Mouse (Mus musculus): ENCODE measurements around the gene Lmtk3. TPM values are rescaled to one million over a fixed set of nuclear protein-coding genes. Genes with fewer than 3 reads are reported as not detected.

Lmtk3 gene
- polyA plus RNA-seq (2014; fragmentation: Nextera tagmentation; extraction: Ambion mirVana) = 20.9 and 23.6 TPM in 2 replicates

DNA sequence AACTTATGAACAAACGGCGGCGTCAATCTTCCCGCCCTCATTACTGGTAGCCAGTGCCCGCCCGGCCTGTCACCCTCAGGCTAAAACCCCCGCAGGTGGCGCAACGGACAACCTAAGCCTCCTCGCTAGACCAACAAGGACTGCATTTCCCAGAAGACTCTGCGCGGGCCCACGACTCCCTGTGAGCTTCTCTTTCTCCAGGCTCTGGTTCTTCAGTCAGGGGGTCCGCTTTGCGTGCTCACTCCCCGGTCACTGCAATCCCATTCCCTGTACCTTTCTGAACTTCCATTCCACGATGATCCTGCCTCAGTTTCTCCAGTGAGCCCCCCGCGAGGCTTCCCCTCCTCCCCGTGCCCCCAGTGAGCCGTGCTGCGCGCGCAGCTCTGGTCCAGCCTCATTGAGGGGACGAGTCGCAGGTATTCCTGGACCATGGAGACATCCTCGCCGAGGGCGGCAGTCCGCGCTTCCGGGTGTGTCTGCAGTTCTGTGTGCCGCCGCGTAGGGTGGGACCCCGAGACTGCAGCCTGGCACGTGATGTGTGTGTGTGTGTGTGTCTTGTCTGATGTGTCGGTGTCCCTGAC lies at the start of gene Lmtk3:
Gene Lmtk3 (plus strand): TSS at position 228 of the 581 bp plus-strand sequence.
- H3K27ac ChIP-seq = peak within 1 kb of the TSS; percentile 99
- H3K36me3 ChIP-seq (replicated peaks; ENCODE audit: control insufficient read depth, insufficient read depth) = peaks cover 15% of the 10 kb centered on the region
- H3K4me3 ChIP-seq (replicated peaks; ENCODE audit: low read length) = peak within 1 kb of the TSS; percentile 85
- ATAC-seq (ENCODE audit: low FRiP score) (peak; percentile 54), DNase-seq (ENCODE audit: low spot score) (peak; percentile 74)
- H3K4me1 ChIP-seq (replicated peaks; ENCODE audit: control insufficient read depth, insufficient read depth, low read length) = peaks cover 21% of the 10 kb centered on the region
- no peaks in the 10 kb centered on the region for H3K9me3 ChIP-seq (ENCODE audit: control insufficient read depth, low read length)
- H3K9ac ChIP-seq = peak within 1 kb of the TSS; percentile 96
- WGBS = 0% methylated on average over 38 of the region's 38 CpGs
- H3K4me2 ChIP-seq (replicated peaks) = peak within 1 kb of the TSS; percentile 68
- no peaks in the 10 kb centered on the region for H3K27me3 ChIP-seq (ENCODE audit: control insufficient read depth, insufficient read depth, low read length)

DNA sequence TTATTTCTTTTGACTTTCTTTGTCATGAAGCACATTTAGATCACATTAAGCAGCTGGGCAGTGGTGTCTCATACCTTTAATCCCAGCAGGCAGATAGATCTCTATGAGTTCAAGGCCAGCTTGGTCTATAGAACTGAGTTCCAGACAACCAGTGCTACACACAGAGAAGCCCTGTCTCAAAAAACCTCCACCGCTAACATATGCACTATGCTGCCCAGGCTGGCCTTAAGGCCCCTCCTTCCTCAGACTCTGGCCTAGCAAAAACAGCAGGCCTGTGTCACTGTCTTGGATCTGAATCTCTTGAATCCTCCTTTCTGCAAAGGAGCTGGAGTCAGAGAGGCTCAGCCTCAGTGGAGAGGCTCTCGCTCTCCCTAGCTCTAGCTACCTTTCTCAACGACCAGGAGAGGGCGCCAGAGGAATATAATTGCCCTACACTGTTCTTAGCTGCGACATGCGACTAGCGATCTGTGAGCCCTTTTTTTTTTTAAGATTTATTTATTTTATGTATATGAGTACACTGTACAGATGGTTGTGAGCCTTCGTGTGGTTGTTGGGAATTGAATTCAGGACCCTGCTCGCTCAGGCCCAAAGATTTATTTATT lies 44.3 kb upstream of the Lmtk3 start:
- Histone ChIP-seq H3K9ac (no peak overlapping the region), H3K4me2 (replicated peaks) (no peak overlapping the region), H3K27ac (no peak overlapping the region), H3K9me3 (ENCODE audit: control insufficient read depth, low read length) (no peaks in the 10 kb centered on the region), H3K4me1 (replicated peaks; ENCODE audit: control insufficient read depth, insufficient read depth, low read length) (no peaks in the 10 kb centered on the region), H3K27me3 (ENCODE audit: control insufficient read depth, insufficient read depth, low read length) (no peaks in the 10 kb centered on the region), H3K36me3 (replicated peaks; ENCODE audit: control insufficient read depth, insufficient read depth) (no peaks in the 10 kb centered on the region), H3K4me3 (replicated peaks; ENCODE audit: low read length) (no peak overlapping the region)
- DNase-seq (ENCODE audit: low spot score) (peak; percentile 88), ATAC-seq (ENCODE audit: low FRiP score) (peak; percentile 82; the same call in 1 of the 2 replicates)
- WGBS = 6% methylated on average over 9 of the region's 9 CpGs

DNA sequence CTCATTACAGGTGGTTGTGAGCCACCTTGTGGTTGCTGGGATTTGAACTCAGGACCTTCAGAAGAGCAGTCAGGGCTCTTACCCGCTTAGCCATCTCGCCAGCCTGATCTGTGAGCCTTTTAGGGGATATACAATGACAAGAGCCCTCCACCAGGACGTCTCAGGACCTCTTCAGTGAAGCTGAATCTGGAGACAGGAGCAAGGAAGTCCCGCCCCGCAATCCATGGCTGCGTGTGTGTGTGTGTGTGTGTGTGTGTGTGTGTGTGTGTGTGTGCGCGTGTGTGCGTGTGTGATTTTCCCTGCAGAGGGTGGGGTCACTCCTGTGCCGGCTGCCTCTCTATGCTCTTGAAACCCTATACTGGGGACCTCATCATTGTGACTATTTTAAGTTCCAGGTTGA lies 43.7 kb upstream of the Lmtk3 start:
- Histone ChIP-seq H3K36me3 (replicated peaks; ENCODE audit: control insufficient read depth, insufficient read depth) (no peaks in the 10 kb centered on the region), H3K4me1 (replicated peaks; ENCODE audit: control insufficient read depth, insufficient read depth, low read length) (no peaks in the 10 kb centered on the region), H3K9me3 (ENCODE audit: control insufficient read depth, low read length) (no peaks in the 10 kb centered on the region), H3K9ac (no peak overlapping the region), H3K27me3 (ENCODE audit: control insufficient read depth, insufficient read depth, low read length) (no peaks in the 10 kb centered on the region), H3K27ac (no peak overlapping the region), H3K4me3 (replicated peaks; ENCODE audit: low read length) (no peak overlapping the region), H3K4me2 (replicated peaks) (no peak overlapping the region)
- 67% methylated on average over 10 of the region's 10 CpGs for WGBS
- DNase-seq (ENCODE audit: low spot score) (no peak), ATAC-seq (ENCODE audit: low FRiP score) (no peak)

DNA sequence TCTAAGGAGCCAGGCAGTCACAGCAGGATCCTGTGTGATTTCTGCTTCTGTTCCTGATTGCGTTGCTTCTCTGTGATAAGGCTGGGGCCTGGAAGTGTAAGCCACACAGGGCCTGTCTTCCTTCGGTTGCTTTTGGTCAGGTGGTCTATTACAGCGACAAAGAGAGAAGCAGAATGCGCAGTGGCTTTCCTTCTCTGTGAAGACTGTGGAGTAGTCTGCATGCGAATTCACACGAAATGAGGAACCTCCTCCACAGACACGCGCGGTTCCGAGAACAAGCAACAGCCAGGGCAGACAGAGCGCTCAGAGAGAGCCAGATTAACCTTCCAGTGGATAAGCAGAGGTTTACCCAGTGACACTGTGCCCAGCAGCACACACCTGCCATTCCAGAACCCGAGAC lies 42.2 kb upstream of the Lmtk3 start:
- WGBS = 84% methylated on average over 12 of the region's 12 CpGs
- DNase-seq (ENCODE audit: low spot score) (no peak), ATAC-seq (ENCODE audit: low FRiP score) (no peak)
- Histone ChIP-seq H3K4me2 (replicated peaks) (no peak overlapping the region), H3K27me3 (ENCODE audit: control insufficient read depth, insufficient read depth, low read length) (no peaks in the 10 kb centered on the region), H3K27ac (no peak overlapping the region), H3K36me3 (replicated peaks; ENCODE audit: control insufficient read depth, insufficient read depth) (no peaks in the 10 kb centered on the region), H3K9ac (no peak overlapping the region), H3K9me3 (ENCODE audit: control insufficient read depth, low read length) (no peaks in the 10 kb centered on the region), H3K4me1 (replicated peaks; ENCODE audit: control insufficient read depth, insufficient read depth, low read length) (no peaks in the 10 kb centered on the region), H3K4me3 (replicated peaks; ENCODE audit: low read length) (no peak overlapping the region)

DNA sequence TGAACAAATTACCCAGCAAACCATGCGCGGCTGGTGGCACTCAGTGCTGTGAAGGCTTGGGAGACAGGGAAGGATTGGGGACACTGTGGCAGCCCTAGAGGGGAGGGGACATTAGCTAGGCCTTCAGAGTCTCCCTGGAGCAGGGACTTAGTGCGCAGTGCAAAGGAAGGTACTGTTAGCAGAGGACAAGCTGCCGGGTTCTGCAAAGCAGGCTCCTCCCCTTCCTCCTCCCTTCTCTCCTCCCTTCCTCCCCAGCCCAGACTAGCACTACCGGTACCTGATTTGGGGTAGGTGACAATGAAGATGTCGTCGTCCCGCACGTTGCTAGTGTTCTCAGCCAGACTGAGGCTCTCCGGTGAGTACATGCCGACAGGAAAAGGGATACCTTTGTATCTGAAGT lies 41.8 kb upstream of the Lmtk3 start:
- DNase-seq (ENCODE audit: low spot score) (no peak), ATAC-seq (ENCODE audit: low FRiP score) (no peak)
- Histone ChIP-seq H3K27ac (no peak overlapping the region), H3K4me1 (replicated peaks; ENCODE audit: control insufficient read depth, insufficient read depth, low read length) (no peaks in the 10 kb centered on the region), H3K27me3 (ENCODE audit: control insufficient read depth, insufficient read depth, low read length) (no peaks in the 10 kb centered on the region), H3K4me2 (replicated peaks) (peak overlapping the region; percentile 18; the same call in 1 of the 2 replicates), H3K9ac (no peak overlapping the region; the same call in 1 of the 2 replicates), H3K9me3 (ENCODE audit: control insufficient read depth, low read length) (no peaks in the 10 kb centered on the region), H3K36me3 (replicated peaks; ENCODE audit: control insufficient read depth, insufficient read depth) (no peaks in the 10 kb centered on the region), H3K4me3 (replicated peaks; ENCODE audit: low read length) (no peak overlapping the region)
- WGBS = 37% methylated on average over 11 of the region's 11 CpGs

DNA sequence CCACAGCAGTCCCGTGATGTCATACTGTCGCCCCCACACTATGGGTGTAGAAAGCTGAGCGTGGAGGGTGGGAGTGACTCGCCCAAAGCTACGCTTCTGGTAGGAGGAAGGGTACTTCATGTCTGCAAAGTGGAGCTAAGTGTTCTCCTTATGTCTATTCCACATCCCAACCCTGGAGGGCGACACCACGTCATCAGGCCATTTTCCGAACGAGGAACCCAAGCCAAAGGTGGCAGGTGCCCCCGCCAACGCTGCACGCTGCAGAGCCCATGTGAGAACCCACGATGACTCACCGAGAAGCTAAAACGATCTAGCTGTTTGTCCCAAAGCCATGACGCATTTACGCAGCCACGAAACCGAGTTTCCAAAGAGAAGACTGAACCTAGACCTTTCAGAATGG lies 41.2 kb upstream of the Lmtk3 start:
- Histone ChIP-seq H3K27ac (no peak overlapping the region), H3K4me1 (replicated peaks; ENCODE audit: control insufficient read depth, insufficient read depth, low read length) (no peaks in the 10 kb centered on the region), H3K27me3 (ENCODE audit: control insufficient read depth, insufficient read depth, low read length) (no peaks in the 10 kb centered on the region), H3K9ac (no peak overlapping the region), H3K9me3 (ENCODE audit: control insufficient read depth, low read length) (no peaks in the 10 kb centered on the region), H3K4me2 (replicated peaks) (peak overlapping the region; percentile 18; the same call in 1 of the 2 replicates), H3K4me3 (replicated peaks; ENCODE audit: low read length) (no peak overlapping the region), H3K36me3 (replicated peaks; ENCODE audit: control insufficient read depth, insufficient read depth) (no peaks in the 10 kb centered on the region)
- DNase-seq (ENCODE audit: low spot score) = no peak
- ATAC-seq (ENCODE audit: low FRiP score) = no peak
- 42% methylated on average over 19 of the region's 19 CpGs for WGBS

DNA sequence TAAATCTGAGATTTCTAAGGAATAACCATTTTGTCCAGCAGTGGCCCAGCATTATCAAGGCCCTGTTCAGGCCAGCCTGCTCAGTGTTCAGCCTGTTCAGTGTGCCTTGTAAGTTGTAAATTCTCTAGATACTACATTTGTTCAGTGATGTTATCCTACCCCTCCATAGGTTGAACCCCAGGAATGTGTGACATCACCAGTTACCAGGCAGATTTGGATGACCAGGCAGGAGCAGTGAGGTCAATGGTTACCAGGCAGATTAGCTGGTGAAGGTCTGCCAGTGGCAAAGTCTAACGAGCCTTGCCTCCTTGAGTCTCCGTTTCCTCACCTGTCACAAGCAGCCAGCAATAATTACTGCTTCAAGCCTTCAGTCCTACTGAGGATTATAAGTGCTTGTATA lies 39.2 kb upstream of the Lmtk3 start:
- no peaks in the 10 kb centered on the region for H3K9me3 ChIP-seq (ENCODE audit: control insufficient read depth, low read length)
- no peak overlapping the region for H3K27ac ChIP-seq
- H3K9ac ChIP-seq = no peak overlapping the region
- no peak overlapping the region for H3K4me3 ChIP-seq (replicated peaks; ENCODE audit: low read length)
- H3K4me1 ChIP-seq (replicated peaks; ENCODE audit: control insufficient read depth, insufficient read depth, low read length) = no peaks in the 10 kb centered on the region; the same call in 1 of the 2 replicates
- 50% methylated on average over 2 of the region's 2 CpGs for WGBS
- ATAC-seq (ENCODE audit: low FRiP score) (no peak), DNase-seq (ENCODE audit: low spot score) (peak; percentile 60)
- H3K27me3 ChIP-seq (ENCODE audit: control insufficient read depth, insufficient read depth, low read length) = no peaks in the 10 kb centered on the region
- no peaks in the 10 kb centered on the region for H3K36me3 ChIP-seq (replicated peaks; ENCODE audit: control insufficient read depth, insufficient read depth)
- no peak overlapping the region for H3K4me2 ChIP-seq (replicated peaks)

DNA sequence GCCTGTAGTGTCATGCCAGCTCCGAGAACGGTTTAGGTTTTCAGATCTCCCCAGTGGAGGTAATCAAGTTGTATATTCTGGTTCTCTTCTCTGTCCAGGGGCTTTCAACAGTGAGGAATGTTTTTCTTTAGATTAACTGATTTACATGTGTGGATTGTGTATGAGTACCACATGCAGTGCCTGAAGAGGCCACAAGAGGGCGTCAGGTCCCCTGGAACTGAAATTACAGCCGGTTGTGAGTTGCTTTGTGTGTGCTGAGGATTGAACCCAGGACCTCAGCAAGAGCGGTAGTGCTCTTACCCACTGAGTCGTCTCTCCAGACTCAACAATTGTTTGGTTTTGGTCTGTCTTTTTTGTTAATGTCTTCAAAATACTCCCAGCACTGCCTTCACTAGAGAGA lies 37.0 kb upstream of the Lmtk3 start:
- no peak overlapping the region for H3K9ac ChIP-seq
- DNase-seq (ENCODE audit: low spot score) = no peak
- no peak for ATAC-seq (ENCODE audit: low FRiP score)
- 65% methylated on average over 6 of the region's 6 CpGs for WGBS
- no peaks in the 10 kb centered on the region for H3K36me3 ChIP-seq (replicated peaks; ENCODE audit: control insufficient read depth, insufficient read depth)
- H3K4me2 ChIP-seq (replicated peaks) = no peak overlapping the region
- H3K4me3 ChIP-seq (replicated peaks; ENCODE audit: low read length) = no peak overlapping the region
- H3K9me3 ChIP-seq (ENCODE audit: control insufficient read depth, low read length) = no peaks in the 10 kb centered on the region
- H3K27me3 ChIP-seq (ENCODE audit: control insufficient read depth, insufficient read depth, low read length) = no peaks in the 10 kb centered on the region
- H3K4me1 ChIP-seq (replicated peaks; ENCODE audit: control insufficient read depth, insufficient read depth, low read length) = no peaks in the 10 kb centered on the region; the same call in 1 of the 2 replicates
- no peak overlapping the region for H3K27ac ChIP-seq

DNA sequence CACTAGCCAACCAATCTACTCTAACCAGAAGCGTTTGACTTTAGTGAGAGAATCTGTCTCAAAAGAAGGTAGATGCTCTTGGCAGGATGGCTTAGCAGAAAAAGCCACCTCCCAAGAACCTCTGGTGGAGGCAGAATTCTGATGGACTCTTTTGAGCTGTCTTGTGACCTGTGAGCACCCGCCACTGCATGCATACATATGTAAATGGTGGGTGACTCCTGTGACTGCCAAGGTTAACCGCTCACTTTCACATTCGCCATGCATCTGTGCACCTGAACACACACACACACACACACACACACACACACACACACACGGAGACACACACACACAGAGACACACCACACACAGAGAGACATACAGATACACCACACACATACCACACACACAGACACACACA lies 36.1 kb upstream of the Lmtk3 start:
- Histone ChIP-seq H3K4me3 (replicated peaks; ENCODE audit: low read length) (no peak overlapping the region), H3K4me2 (replicated peaks) (no peak overlapping the region), H3K4me1 (replicated peaks; ENCODE audit: control insufficient read depth, insufficient read depth, low read length) (no peaks in the 10 kb centered on the region; the same call in 1 of the 2 replicates), H3K36me3 (replicated peaks; ENCODE audit: control insufficient read depth, insufficient read depth) (no peaks in the 10 kb centered on the region), H3K9ac (no peak overlapping the region), H3K27me3 (ENCODE audit: control insufficient read depth, insufficient read depth, low read length) (no peaks in the 10 kb centered on the region), H3K9me3 (ENCODE audit: control insufficient read depth, low read length) (no peaks in the 10 kb centered on the region), H3K27ac (no peak overlapping the region)
- ATAC-seq (ENCODE audit: low FRiP score) (no peak), DNase-seq (ENCODE audit: low spot score) (no peak)
- 85% methylated on average over 5 of the region's 5 CpGs for WGBS
